Mouse (Mus musculus) liver, adult 2 months (tissue): Measurements from ENCODE around the gene Rab3gap2.

Experiments used
- CTCF ChIP-seq: fragments of 200-500 bp; IDR thresholded peaks from 2 replicates; pipeline ENCODE4 v1.5.1; 2011; ENCODE audit warnings: low read depth, low read length, control low read depth
- POLR2A ChIP-seq: fragments of 200-500 bp; IDR thresholded peaks from 2 replicates; pipeline ENCODE4 v1.6.1; 2011; ENCODE audit warnings: low read length, control low read depth; ENCODE audit not compliant: insufficient read depth; ENCODE audit errors: extremely low read depth

- TF ChIP-seq POLR2A (no peak), CTCF (no peak)
Measured at GRCm38 (mm10) chr1:185252351-185252750, 48.4 kb downstream of the Rab3gap2 start.
